Mouse (Mus musculus) spleen, postnatal 14 days (tissue): ENCODE measurements at regions not wholly inside any gene's neighbourhood (a gene's known extent, or its start where the extent isn't known, plus 50 kb on each side); places are given as distances from the start of the nearest gene placed in this dataset.

Experiments used
- DNase-seq, 2 experiments: peaks; one replicate each; pipeline ENCODE4 v3.0.0; 2021 to 2022; ENCODE audit warnings: low spot score in 2 of 2

- DNase-seq: no peak
Observed at GRCm38 (mm10) chr11:31783506-31784063, 88.4 kb upstream of the Cpeb4 start.

- no peak for DNase-seq
Observed at GRCm38 (mm10) chr11:31784332-31784901, 87.6 kb upstream of the Cpeb4 start.

- no peak for DNase-seq
Observed at GRCm38 (mm10) chr11:31785160-31785559, 86.9 kb upstream of the Cpeb4 start.

- DNase-seq: no peak
Observed at GRCm38 (mm10) chr11:31787376-31787775, 84.6 kb upstream of the Cpeb4 start.

GRCm38 (mm10) chr11:31787917-31788703 is 83.9 kb upstream of the Cpeb4 start:
- DNase-seq: no peak

- DNase-seq: no peak
Observed at GRCm38 (mm10) chr11:31789967-31790366, 82.0 kb upstream of the Cpeb4 start.

- DNase-seq: no peak
Observed at GRCm38 (mm10) chr11:31791264-31791663, 80.7 kb upstream of the Cpeb4 start.

GRCm38 (mm10) chr11:31795084-31795483 is 76.9 kb upstream of the Cpeb4 start:
- DNase-seq: no peak

- no peak for DNase-seq
Observed at GRCm38 (mm10) chr11:31796245-31796644, 75.8 kb upstream of the Cpeb4 start.

- no peak for DNase-seq
Observed at GRCm38 (mm10) chr11:31801575-31801974, 70.4 kb upstream of the Cpeb4 start.

- no peak for DNase-seq
Observed at GRCm38 (mm10) chr11:31803319-31803891, 68.6 kb upstream of the Cpeb4 start.

- no peak for DNase-seq
Observed at GRCm38 (mm10) chr11:31804518-31804917, 67.5 kb upstream of the Cpeb4 start.

GRCm38 (mm10) chr11:31807461-31808215 is 64.4 kb upstream of the Cpeb4 start:
- no peak for DNase-seq

- no peak for DNase-seq
Observed at GRCm38 (mm10) chr11:31808216-31808838, 63.7 kb upstream of the Cpeb4 start.

GRCm38 (mm10) chr11:31810011-31810786 is 61.8 kb upstream of the Cpeb4 start:
- DNase-seq: no peak

GRCm38 (mm10) chr11:31812215-31812614 is 59.8 kb upstream of the Cpeb4 start:
- peak; percentile 62 to 72 for DNase-seq

GRCm38 (mm10) chr11:31814616-31815015 is 57.4 kb upstream of the Cpeb4 start:
- no peak for DNase-seq

- no peak for DNase-seq
Observed at GRCm38 (mm10) chr11:31815855-31816488, 56.0 kb upstream of the Cpeb4 start.

- DNase-seq: no peak
Observed at GRCm38 (mm10) chr11:31818032-31818431, 54.0 kb upstream of the Cpeb4 start.

- DNase-seq: no peak
Observed at GRCm38 (mm10) chr11:31819964-31820363, 52.0 kb upstream of the Cpeb4 start.
